Mouse (Mus musculus) midbrain, embryonic 15.5 days (tissue): ENCODE measurements at regions not wholly inside any gene's neighbourhood (a gene's known extent, or its start where the extent isn't known, plus 50 kb on each side); places are given as distances from the start of the nearest gene placed in this dataset.

Experiments
- ATAC-seq: fragments of 200-750 bp; cut with Nextera tagmentation; replicated peaks from 2 replicates; pipeline ENCODE4 v1.8.0; 2017; ENCODE audit warnings: moderate TSS enrichment
- H3K27ac ChIP-seq: fragments of 300-500 bp; sonication (generic); 2 replicates; pipeline ENCODE4 v1.5.1; 2015; ENCODE audit warnings: mild to moderate bottlenecking, inconsistent platforms
- H3K27me3 ChIP-seq: fragments of 300-500 bp; sonication (generic); replicated peaks from 2 replicates; pipeline ENCODE4 v1.6.1; 2015; ENCODE audit warnings: inconsistent platforms
- H3K36me3 ChIP-seq: fragments of 300-500 bp; sonication (generic); replicated peaks from 2 replicates; pipeline ENCODE4 v1.6.1; 2015; ENCODE audit warnings: inconsistent platforms
- H3K4me1 ChIP-seq: fragments of 300-500 bp; sonication (generic); 2 replicates; pipeline ENCODE4 v1.6.1; 2015; ENCODE audit warnings: inconsistent platforms
- H3K4me2 ChIP-seq: fragments of 300-500 bp; sonication (generic); 2 replicates; pipeline ENCODE4 v1.6.1; 2015; ENCODE audit warnings: inconsistent platforms, mild to moderate bottlenecking, moderate library complexity
- H3K4me3 ChIP-seq: fragments of 300-500 bp; sonication (generic); 2 replicates; pipeline ENCODE4 v1.5.1; 2015; ENCODE audit warnings: mild to moderate bottlenecking, inconsistent platforms
- H3K9ac ChIP-seq: fragments of 300-500 bp; sonication (generic); 2 replicates; pipeline ENCODE4 v1.6.1; 2015; ENCODE audit warnings: mild to moderate bottlenecking, inconsistent platforms
- H3K9me3 ChIP-seq: fragments of 300-500 bp; sonication (generic); 2 replicates; pipeline ENCODE4 v1.6.1; 2016; ENCODE audit warnings: inconsistent platforms
- WGBS: fragments of 180-500 bp; shearing (Covaris S2); methylation state at CpG from one replicate; pipeline ENCODE4 v1.1.7; 2015; ENCODE audit warnings: mixed read lengths; 5-methylcytosine and 5-hydroxymethylcytosine counted together

DNA sequence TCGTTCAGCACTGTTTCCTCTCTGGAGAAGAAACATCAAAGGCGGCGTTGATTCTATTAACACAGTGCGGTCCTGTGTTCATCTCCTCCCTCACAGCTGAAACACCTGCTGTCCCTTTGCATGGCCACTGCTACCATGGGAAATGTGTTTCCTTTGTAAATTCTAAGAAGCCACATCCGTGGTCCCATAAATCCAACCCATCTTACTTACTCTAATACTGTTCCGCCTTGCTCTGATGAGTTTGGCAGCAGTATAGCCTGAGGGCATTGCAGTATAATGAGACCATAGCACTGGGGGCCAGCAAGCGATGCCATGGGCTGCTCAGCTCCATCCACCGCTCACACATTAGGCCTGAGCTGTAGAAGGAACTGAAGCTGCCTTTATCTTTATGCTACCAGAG lies 290.6 kb downstream of the Atp23 start:
- Histone ChIP-seq H3K9me3 (no peaks in the 10 kb centered on the region), H3K27ac (peak overlapping the region; percentile 26; the same call in 1 of the 2 replicates), H3K27me3 (no peaks in the 10 kb centered on the region), H3K36me3 (no peaks in the 10 kb centered on the region), H3K4me3 (no peak overlapping the region), H3K4me1 (no peaks in the 10 kb centered on the region), H3K4me2 (no peak overlapping the region), H3K9ac (no peak overlapping the region)
- ATAC-seq = no peak; the same call in 1 of the 2 replicates
- WGBS = 63% methylated on average over 8 of the region's 8 CpGs

- H3K27ac ChIP-seq = no peak overlapping the region
- no peaks in the 10 kb centered on the region for H3K36me3 ChIP-seq
- no peak overlapping the region for H3K9ac ChIP-seq
- no peaks in the 10 kb centered on the region for H3K27me3 ChIP-seq
- no peaks in the 10 kb centered on the region for H3K9me3 ChIP-seq
- H3K4me3 ChIP-seq = no peak overlapping the region
- 91% methylated on average over 2 of the region's 2 CpGs for WGBS
- ATAC-seq = no peak
- no peak overlapping the region for H3K4me2 ChIP-seq
- peaks cover 2% of the 10 kb centered on the region; the same call in 1 of the 2 replicates for H3K4me1 ChIP-seq
These were observed 301.5 kb downstream of the Atp23 start for GRCm38 (mm10) chr10:126599686-126600085.

- ATAC-seq = 0 out of 2 replicates have a peak, but pooled peaks have one; percentile 27
- Histone ChIP-seq H3K4me3 (no peak overlapping the region), H3K36me3 (no peaks in the 10 kb centered on the region), H3K4me2 (no peak overlapping the region), H3K27ac (peak overlapping the region; percentile 53; the same call in 1 of the 2 replicates), H3K9ac (no peak overlapping the region), H3K27me3 (no peaks in the 10 kb centered on the region), H3K9me3 (no peaks in the 10 kb centered on the region), H3K4me1 (peaks cover 9% of the 10 kb centered on the region; the same call in 1 of the 2 replicates)
- 29% methylated on average over 8 of the region's 8 CpGs for WGBS
These were observed 333.0 kb downstream of the Atp23 start for GRCm38 (mm10) chr10:126568155-126568554.

GRCm38 (mm10) chr10:126565326-126565725 lies 335.8 kb downstream of the Atp23 start:
- Histone ChIP-seq H3K27ac (no peak overlapping the region), H3K27me3 (no peaks in the 10 kb centered on the region), H3K36me3 (no peaks in the 10 kb centered on the region), H3K4me1 (peaks cover 9% of the 10 kb centered on the region; the same call in 1 of the 2 replicates), H3K9me3 (no peaks in the 10 kb centered on the region), H3K9ac (no peak overlapping the region), H3K4me3 (no peak overlapping the region), H3K4me2 (no peak overlapping the region)
- 83% methylated on average over 14 of the region's 14 CpGs for WGBS
- no peak for ATAC-seq

DNA sequence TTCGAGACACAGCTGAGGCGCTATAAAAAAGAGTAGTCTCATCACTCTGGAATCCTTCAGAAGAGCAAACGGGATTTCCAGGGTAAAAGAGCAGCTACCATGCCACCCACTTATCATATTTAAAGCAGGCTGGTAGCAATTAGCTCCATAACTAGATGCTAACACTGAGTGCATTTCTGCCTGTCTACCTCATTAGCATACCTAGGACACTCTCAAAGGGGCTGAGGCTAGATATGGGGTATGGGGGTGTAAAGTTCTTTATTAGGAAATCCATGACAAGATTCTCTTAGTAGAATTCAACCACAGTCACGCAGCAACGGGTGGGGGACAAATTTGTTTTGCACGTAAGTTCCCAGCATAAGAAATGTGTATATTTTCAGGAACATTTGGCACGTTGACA lies 346.1 kb downstream of the Atp23 start:
- no peak for ATAC-seq
- no peaks in the 10 kb centered on the region for H3K9me3 ChIP-seq
- H3K4me3 ChIP-seq = no peak overlapping the region
- no peak overlapping the region for H3K9ac ChIP-seq
- H3K4me2 ChIP-seq = no peak overlapping the region
- WGBS = 80% methylated on average over 7 of the region's 7 CpGs
- no peaks in the 10 kb centered on the region for H3K27me3 ChIP-seq
- H3K4me1 ChIP-seq = no peaks in the 10 kb centered on the region
- H3K27ac ChIP-seq = no peak overlapping the region
- H3K36me3 ChIP-seq = no peaks in the 10 kb centered on the region

GRCm38 (mm10) chr10:126531950-126532349 lies 369.2 kb downstream of the Atp23 start:
- Histone ChIP-seq H3K4me2 (no peak overlapping the region), H3K27me3 (no peaks in the 10 kb centered on the region), H3K9ac (no peak overlapping the region), H3K36me3 (no peaks in the 10 kb centered on the region), H3K9me3 (no peaks in the 10 kb centered on the region), H3K4me1 (peaks cover 25% of the 10 kb centered on the region), H3K4me3 (no peak overlapping the region), H3K27ac (peak overlapping the region; percentile 54)
- peak; percentile 56; the same call in 1 of the 2 replicates for ATAC-seq
- WGBS = 29% methylated on average over 3 of the region's 3 CpGs

DNA sequence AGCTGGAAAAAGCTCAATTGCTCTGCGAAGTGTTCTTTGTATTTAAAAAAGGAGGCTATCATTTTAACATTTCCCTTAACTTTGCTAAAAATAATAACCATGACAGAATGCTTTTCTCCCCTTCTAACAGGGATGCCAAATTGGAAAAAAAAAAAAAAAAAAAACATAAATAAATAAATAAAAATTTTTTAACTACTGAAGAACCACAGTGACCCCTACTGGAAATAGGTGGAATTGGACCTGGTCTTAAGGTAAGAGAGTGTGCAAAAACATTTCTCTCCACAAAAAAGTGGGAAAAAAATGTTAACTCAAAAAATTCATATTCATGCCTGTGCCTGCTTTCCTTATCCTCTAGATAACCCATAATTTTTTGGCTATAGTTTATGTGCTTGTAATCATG lies 369.8 kb downstream of the Atp23 start:
- ATAC-seq = no peak
- H3K4me3 ChIP-seq = no peak overlapping the region
- H3K36me3 ChIP-seq = no peaks in the 10 kb centered on the region
- 29% methylated on average over 1 of the region's 1 CpGs for WGBS
- H3K9me3 ChIP-seq = no peaks in the 10 kb centered on the region
- H3K4me2 ChIP-seq = peak overlapping the region; percentile 11; the same call in 1 of the 2 replicates
- peaks cover 20% of the 10 kb centered on the region for H3K4me1 ChIP-seq
- H3K27me3 ChIP-seq = no peaks in the 10 kb centered on the region
- peak overlapping the region; percentile 56; the same call in 1 of the 2 replicates for H3K27ac ChIP-seq
- H3K9ac ChIP-seq = no peak overlapping the region

- Histone ChIP-seq H3K27me3 (no peaks in the 10 kb centered on the region), H3K4me2 (no peak overlapping the region), H3K36me3 (no peaks in the 10 kb centered on the region), H3K9ac (no peak overlapping the region), H3K27ac (no peak overlapping the region), H3K4me3 (no peak overlapping the region), H3K9me3 (no peaks in the 10 kb centered on the region), H3K4me1 (peaks cover 22% of the 10 kb centered on the region)
- ATAC-seq = no peak
- WGBS = 72% methylated on average over 2 of the region's 2 CpGs
These were observed 372.4 kb downstream of the Atp23 start for GRCm38 (mm10) chr10:126528801-126529200.

DNA sequence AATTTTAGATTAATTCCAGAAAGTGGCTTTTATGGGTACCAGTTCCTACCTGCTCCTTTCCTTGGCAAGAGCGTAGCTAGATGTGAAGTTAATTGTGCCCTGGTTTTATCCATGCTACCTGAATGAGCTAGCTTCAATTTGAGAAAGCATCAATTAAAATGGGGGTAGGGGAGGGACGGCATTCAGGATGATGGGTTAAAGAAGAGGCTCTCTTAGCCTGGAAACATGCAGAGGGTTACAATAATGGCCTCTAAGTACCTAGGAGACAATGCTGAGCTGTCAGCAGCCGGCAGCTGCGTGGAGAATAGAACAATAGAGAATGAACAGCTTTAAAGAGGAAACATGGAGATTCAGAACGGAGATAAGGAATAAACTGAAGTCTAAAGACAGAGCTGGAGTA lies 375.0 kb downstream of the Atp23 start:
- Histone ChIP-seq H3K9ac (no peak overlapping the region), H3K27me3 (no peaks in the 10 kb centered on the region), H3K36me3 (no peaks in the 10 kb centered on the region), H3K4me2 (no peak overlapping the region), H3K27ac (no peak overlapping the region), H3K4me1 (peaks cover 24% of the 10 kb centered on the region), H3K4me3 (no peak overlapping the region), H3K9me3 (no peaks in the 10 kb centered on the region)
- no peak for ATAC-seq
- 22% methylated on average over 5 of the region's 5 CpGs for WGBS

DNA sequence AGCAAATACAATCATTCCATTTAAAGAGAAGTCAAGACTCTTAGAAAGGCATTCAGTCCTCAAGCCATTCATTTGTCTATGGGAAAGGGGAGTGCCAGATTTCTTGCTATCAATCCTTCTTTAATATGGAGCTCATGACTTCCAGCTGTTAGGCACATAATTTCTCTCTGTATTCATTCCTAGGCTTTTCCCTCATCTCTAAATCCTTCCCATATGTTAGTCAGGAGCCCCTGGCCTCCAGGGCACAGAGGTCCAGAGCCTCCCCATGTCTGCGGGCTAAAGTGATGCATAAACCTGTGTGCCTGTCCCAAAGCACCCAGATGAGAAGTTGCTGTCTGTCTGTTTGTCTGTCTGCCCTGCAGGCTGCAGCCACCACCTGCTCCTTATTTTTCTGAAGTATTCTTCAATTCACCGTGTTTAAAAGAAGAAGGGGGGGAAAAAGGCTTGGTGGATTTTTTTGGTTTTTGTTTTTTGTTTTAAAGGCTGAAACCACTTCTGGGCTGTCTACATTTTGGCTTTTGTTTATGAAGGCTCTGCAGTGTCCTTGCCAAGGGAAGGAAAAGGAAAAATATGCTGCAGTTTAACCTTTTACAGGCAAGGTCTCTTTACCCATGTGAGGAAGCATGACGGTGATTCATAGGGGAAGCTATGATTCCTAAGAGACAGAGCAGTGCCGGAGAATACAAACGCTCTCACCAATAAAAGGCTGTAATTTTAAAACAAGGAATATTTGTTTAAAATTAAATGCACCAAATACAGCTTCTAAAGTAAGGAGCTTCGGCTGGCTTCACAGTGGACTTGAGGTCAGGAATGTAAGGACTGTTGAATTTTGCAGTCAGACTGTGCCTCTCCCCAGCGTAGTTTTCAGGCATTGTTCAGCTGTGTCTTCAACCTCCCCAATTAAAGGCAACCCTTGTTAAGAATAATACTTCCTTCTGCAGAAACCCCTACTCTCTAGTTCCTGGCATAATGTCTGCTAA lies 379.0 kb downstream of the Atp23 start:
- no peaks in the 10 kb centered on the region for H3K27me3 ChIP-seq
- WGBS = 42% methylated on average over 7 of the region's 7 CpGs
- no peaks in the 10 kb centered on the region for H3K36me3 ChIP-seq
- H3K27ac ChIP-seq = 0 out of 2 replicates have a peak overlapping the region, but pooled peaks have one; percentile 25
- H3K4me1 ChIP-seq = peaks cover 13% of the 10 kb centered on the region
- no peak for ATAC-seq
- no peak overlapping the region for H3K4me3 ChIP-seq
- no peak overlapping the region for H3K4me2 ChIP-seq
- H3K9ac ChIP-seq = 0 out of 2 replicates have a peak overlapping the region, but pooled peaks have one; percentile 4
- H3K9me3 ChIP-seq = no peaks in the 10 kb centered on the region

GRCm38 (mm10) chr10:126520973-126521372 lies 380.2 kb downstream of the Atp23 start:
- no peaks in the 10 kb centered on the region for H3K9me3 ChIP-seq
- no peaks in the 10 kb centered on the region for H3K27me3 ChIP-seq
- peaks cover 9% of the 10 kb centered on the region for H3K4me1 ChIP-seq
- no peak overlapping the region for H3K27ac ChIP-seq
- H3K36me3 ChIP-seq = no peaks in the 10 kb centered on the region
- no peak overlapping the region for H3K4me3 ChIP-seq
- H3K9ac ChIP-seq = no peak overlapping the region
- ATAC-seq = no peak
- H3K4me2 ChIP-seq = no peak overlapping the region
- WGBS = 49% methylated on average over 9 of the region's 9 CpGs

GRCm38 (mm10) chr10:126513185-126513584 lies 388.0 kb downstream of the Atp23 start:
- Histone ChIP-seq H3K36me3 (no peaks in the 10 kb centered on the region), H3K9ac (no peak overlapping the region), H3K4me2 (no peak overlapping the region), H3K27ac (no peak overlapping the region), H3K4me1 (no peaks in the 10 kb centered on the region), H3K9me3 (no peaks in the 10 kb centered on the region), H3K27me3 (no peaks in the 10 kb centered on the region), H3K4me3 (no peak overlapping the region)
- WGBS = 84% methylated on average over 7 of the region's 7 CpGs
- ATAC-seq = no peak
